Mouse (Mus musculus): ENCODE measurements around the gene Ylpm1.

The Ylpm1 gene

GRCm38 (mm10) chr12:84996083-84996496, at the start of gene Ylpm1:
Gene Ylpm1, plus strand, starts transcription at chr12:84996321.
- DNase-seq: peak; percentile 98

- no peak for DNase-seq
Measured at GRCm38 (mm10) chr12:84947894-84948583, 48.1 kb upstream of the Ylpm1 start.

DNA sequence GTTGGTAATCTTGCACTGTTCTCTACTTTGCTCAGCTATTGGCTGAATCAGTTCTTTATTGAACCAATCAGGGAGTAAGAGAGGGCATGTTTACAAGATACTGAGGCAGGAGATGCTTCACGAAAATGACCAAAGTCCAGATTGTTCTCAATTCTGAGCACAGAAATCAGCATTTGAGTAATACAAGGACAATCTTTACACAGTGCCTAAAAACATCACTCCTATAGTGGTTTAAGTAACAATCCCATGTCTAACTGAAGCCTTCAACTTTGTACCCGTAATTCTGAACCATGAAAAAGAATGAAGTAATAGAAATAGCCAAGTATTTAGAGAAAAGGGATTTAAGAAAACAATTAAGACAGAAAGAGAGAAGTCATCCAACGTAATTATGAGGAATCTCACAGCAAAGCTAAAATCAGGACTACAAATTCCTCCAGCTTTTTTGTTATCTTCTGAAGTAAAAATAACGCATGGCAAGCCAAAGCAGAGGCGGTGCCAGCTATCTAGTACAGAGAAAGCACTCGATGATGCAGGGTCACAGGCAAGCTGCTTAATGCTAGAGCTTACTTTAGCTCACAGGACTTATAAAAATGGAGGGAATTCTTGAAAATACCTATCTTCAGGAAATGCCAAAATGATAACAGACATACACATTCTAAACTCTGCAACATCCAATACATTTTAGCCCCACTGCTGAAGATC, 47.4 kb upstream of the Ylpm1 start:
- no peak for DNase-seq

DNA sequence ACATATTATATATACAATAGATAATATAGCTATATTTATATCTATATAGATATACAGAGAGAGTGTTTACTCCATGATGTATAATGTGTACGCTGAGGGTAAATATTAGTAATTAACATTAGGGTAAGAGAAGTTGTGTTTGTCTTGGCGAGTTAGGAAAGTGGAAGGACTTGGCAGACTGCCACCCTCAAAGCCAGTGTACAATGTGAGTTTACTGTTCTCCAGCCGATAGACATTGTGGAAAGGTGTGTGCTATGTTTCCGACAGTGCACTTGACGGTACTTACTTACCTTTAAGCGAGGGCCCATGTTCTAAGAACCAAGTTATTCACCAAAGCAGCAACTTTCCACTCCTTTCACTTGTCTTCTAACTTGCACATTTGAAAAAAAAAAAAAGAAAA, 45.4 kb upstream of the Ylpm1 start:
- DNase-seq: no peak

DNA sequence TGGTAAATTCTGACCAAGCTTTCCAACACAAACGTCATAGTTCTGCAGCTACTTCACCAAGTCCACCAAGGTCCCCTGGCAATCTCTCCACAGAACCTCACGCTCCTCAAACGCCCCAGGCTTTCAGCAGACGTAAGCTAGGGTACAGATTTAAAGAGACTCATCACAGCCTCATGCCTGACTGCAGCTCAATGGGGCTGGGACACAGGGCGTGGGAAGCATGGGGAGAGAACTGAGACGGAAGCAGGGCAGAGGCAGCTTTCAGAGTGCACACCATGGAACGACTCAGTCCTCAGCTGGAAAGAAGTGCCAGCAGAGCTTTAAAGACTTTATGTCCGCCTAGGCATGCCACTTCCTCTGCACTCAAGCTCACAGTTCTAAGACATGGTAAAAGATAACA, 44.6 kb upstream of the Ylpm1 start:
- no peak for DNase-seq

GRCm38 (mm10) chr12:84952351-84952750, 43.8 kb upstream of the Ylpm1 start:
- DNase-seq: no peak

DNA sequence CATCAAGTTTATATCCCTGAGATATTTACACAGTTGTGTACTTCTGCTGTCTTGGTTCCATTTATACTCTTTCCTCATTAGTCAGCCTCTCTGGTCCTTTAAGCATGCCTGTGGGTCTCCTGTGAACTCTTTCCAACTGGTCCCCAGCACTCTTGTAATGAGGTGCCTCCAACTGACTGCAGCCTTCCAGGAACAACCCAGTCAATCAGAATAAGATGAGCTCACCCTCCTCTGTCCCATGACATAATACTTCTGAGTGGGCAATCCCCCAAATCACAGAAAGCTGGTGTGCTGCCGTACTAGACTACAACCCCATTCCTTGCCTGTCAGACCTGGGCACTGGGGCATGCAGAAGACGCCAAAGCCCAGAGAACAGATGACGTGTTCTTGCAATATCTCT, 39.8 kb upstream of the Ylpm1 start:
- DNase-seq: no peak

- DNase-seq: no peak
Measured at GRCm38 (mm10) chr12:84958794-84959356, 37.2 kb upstream of the Ylpm1 start.

DNA sequence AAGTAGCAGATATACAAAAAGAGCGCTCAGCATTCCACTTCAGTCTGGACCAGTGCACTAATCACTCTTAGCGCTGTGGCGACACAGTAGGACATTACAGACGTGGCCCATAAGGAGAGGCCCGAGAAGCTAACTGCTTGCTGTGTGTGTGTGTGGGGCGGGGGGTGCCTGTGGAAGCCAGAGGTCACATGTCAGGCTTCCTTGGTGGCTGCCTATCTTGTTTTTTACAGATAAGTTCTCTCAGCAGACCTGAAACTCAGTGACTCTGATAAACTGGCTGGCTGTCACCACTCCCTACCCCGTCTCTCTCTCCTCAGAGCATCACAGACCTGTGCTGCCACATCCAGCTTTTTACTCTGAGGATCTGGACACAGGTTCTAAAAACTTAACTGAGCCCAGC, 33.5 kb upstream of the Ylpm1 start:
- DNase-seq: no peak

GRCm38 (mm10) chr12:84968831-84969655, 27.1 kb upstream of the Ylpm1 start:
- no peak for DNase-seq

DNA sequence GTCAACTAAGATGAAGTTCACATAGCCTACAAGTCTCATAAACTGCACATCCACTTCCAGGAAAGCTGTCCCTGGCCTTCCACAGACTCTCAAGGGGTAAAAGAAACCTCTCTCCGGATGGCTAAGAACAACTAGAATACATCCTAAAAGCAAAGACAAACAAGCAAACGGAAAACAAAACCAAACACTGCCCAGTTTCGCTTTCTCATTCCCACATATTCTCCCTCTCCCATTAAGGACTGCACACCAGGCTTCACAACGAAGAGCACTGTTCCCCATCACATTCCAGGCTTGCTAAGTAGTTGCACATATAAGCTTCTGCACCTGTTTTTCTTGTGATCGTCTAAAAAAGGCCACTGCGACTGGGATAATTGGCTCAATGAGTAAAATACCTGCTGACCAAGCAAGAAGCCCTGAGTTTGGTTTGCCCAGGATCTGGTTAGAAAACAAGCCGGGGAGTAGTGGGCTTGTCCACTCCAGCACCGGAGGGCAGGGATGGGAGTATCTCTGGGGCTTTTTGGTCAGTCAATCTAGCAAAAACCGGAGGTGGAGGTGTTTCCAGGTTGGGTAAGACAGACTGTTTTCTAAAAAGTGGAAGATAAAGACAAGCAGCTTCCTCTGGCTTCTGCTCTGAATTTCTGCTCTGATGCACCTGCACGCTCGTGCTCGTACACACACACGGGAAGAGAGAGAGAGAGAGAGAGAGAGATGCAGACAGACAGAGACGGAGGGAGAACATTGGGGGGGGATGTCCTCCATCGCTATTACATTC, 26.3 kb upstream of the Ylpm1 start:
- no peak for DNase-seq

- peak; percentile 94 for DNase-seq
Measured at GRCm38 (mm10) chr12:84970428-84971096, 25.6 kb upstream of the Ylpm1 start, which contains the start of the genes Fcf1 and Arel1. Gene Fcf1, plus strand, starts transcription at chr12:84970897. Gene Arel1, minus strand, starts transcription at chr12:84970900.

GRCm38 (mm10) chr12:84979264-84979862, 16.8 kb upstream of the Ylpm1 start:
- no peak for DNase-seq

- DNase-seq: no peak
Measured at GRCm38 (mm10) chr12:84989456-84989855, 6.7 kb upstream of the Ylpm1 start.

DNA sequence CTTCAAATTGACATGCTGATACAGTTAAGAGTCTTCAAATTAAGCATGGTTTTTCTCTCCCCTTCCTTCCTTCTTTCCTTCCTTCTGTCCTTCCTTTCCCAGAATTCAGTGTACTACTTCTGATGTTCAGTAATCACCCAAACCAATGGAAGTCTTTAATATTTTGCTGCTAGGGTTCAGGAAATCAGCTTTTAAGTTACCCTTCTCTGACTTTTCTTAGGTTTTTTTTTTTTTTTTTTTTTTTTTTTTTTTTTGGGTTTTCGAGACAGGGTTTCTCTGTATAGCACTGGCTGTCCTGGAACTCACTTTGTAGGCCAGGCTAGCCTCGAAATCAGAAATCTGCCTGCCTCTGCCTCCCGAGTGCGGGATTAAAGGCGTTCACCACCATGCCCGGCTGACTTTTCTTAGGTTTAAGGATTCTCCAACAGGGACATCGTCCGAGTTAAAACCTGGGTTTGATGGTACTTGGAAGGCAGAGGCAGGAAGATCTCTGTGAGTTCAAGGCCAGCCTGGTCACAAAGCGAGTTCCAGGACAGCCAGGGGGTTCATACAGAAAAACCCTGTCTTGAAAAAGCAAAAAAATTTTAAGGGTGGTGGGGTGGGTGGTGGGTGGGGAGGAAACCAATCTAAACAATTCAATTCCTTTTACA, 884 bp upstream of the Ylpm1 start:
- DNase-seq: no peak

GRCm38 (mm10) chr12:84996501-84997398, 629 bp downstream of the Ylpm1 start:
- DNase-seq: peak; percentile 53

DNA sequence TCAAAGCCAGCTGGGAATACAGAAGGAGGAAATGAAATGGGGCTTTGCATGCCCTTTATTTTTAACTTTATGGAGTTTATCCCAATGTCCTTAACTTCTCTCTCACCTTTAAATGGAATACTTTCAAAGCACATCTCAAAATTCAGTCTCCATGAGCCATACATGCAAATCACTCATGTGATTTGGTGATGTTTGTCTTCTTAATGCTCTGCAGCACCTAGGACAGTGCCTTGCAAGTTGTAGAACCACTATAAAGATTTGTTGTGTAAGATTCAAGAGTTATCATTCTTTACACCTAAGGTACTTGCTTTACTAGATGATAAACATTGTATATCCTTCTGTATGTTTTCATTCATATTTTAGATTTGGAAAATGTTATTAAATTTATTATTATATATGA, 2.9 kb downstream of the Ylpm1 start:
- DNase-seq: no peak

- DNase-seq: no peak
Measured at GRCm38 (mm10) chr12:85006206-85006605, 10.1 kb downstream of the Ylpm1 start.

DNA sequence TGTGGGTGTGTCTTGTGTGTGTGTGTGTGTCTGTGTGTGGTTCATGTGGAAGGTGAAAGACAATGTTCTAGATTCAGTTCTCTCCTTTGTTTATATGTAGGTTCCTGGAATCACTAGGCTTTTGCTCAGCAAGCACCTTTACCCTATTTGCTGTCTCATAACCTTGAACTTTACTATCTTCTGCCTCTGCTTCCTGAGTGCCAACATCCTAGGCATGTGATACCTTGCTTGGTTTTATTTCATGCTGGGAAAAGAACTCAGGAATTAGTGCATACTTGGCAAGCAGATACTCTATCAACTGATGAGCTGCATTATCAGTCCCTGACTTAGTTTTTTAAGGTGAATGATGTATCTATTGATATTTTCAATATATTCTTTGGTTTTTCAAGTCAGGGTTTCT, 10.9 kb downstream of the Ylpm1 start:
- no peak for DNase-seq

DNA sequence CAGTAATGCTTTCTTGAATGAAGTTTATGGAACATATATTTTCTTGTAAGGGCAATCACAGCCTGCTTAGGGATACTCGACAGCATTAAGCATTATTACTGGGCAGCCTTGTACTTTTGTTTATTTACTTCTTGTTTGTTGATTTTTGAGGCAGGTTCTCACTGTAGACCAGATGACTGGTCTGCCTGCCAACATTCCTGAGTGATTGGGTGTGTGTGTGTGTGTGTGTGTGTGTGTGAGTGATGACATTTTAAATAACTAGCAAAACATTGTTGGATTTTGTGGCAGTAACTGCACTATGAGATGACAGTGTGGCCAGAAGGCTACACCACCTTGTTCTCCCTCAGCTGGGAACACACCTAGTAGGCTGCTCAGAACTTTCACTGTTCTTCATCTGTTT, 13.7 kb downstream of the Ylpm1 start:
- no peak for DNase-seq
